Mouse (Mus musculus): Measurements from ENCODE around the gene Gucd1. TPM values are rescaled to one million over a fixed set of nuclear protein-coding genes. Genes with fewer than 3 reads are reported as not detected.

Gucd1 gene
- polyA plus RNA-seq, 1 experiment from 2014 or later, result 32.8 TPM

- Histone ChIP-seq H3K27ac (replicated peaks in 1 of 2; ENCODE audit: control insufficient read depth in 1 of 2, insufficient read depth in 1 of 2, low read depth in 2 of 2, low read length in 2 of 2) (no peak within 1 kb of the TSS), H3K4me3 (ENCODE audit: control insufficient read depth in 1 of 2, insufficient read depth in 1 of 2, low read depth in 1 of 2, low read length in 2 of 2) (peak within 1 kb of the TSS in 1 of 2 experiments; percentile 63; a peak in 2 of 4 replicates), H3K4me1 (ENCODE audit: control insufficient read depth in 2 of 2, insufficient read depth in 2 of 2, low read length in 2 of 2) (peaks cover 10 to 25% of the 10 kb centered on the region in 2 experiments), H3K27me3 (ENCODE audit: control insufficient read depth, insufficient read depth, low read length) (peaks cover 47% of the 10 kb centered on the region), H3K4me2 (ENCODE audit: low read length) (peak within 1 kb of the TSS; percentile 99), H3K9me3 (ENCODE audit: control insufficient read depth, low read length) (no peaks in the 10 kb centered on the region), H3K36me3 (ENCODE audit: control insufficient read depth, insufficient read depth, low read length) (no peaks in the 10 kb centered on the region), H3K9ac (ENCODE audit: low read length) (no peak within 1 kb of the TSS; the same call in 1 of the 2 replicates)
- no peak for ATAC-seq (ENCODE audit: insufficient number of reproducible peaks, insufficient read depth, low FRiP score, low read depth)
- 49% methylated on average over 10 of the region's 10 CpGs for WGBS
These were observed 43.4 kb upstream of the Gucd1 start, which contains the start of gene Ggt1 for GRCm38 (mm10) chr10:75561071-75561654. Gene Ggt1, plus strand, starts transcription at chr10:75561604.

- no peak overlapping the region for H3K27ac ChIP-seq (replicated peaks in 1 of 2; ENCODE audit: control insufficient read depth in 1 of 2, insufficient read depth in 1 of 2, low read depth in 2 of 2, low read length in 2 of 2)
- 19% methylated on average over 6 of the region's 6 CpGs for WGBS
- no peak for ATAC-seq (ENCODE audit: insufficient number of reproducible peaks, insufficient read depth, low FRiP score, low read depth)
These were observed 42.8 kb upstream of the Gucd1 start for GRCm38 (mm10) chr10:75560549-75560899.

GRCm38 (mm10) chr10:75559676-75560548 lies 42.1 kb upstream of the Gucd1 start, which contains the start of gene Lrrc75b:
Gene Lrrc75b, minus strand, starts transcription at chr10:75560330.
- H3K9ac ChIP-seq (ENCODE audit: low read length), result peak within 1 kb of the TSS; percentile 72
- H3K4me2 ChIP-seq (ENCODE audit: low read length), result peak within 1 kb of the TSS; percentile 99
- no peaks in the 10 kb centered on the region for H3K36me3 ChIP-seq (ENCODE audit: control insufficient read depth, insufficient read depth, low read length)
- ATAC-seq (ENCODE audit: insufficient number of reproducible peaks, insufficient read depth, low FRiP score, low read depth), result 0 out of 2 replicates have a peak, but pooled peaks have one; percentile 25
- H3K27me3 ChIP-seq (ENCODE audit: control insufficient read depth, insufficient read depth, low read length), result peaks cover 47% of the 10 kb centered on the region
- 1% methylated on average over 74 of the region's 75 CpGs for WGBS
- peaks cover 15 to 34% of the 10 kb centered on the region in 2 experiments for H3K4me1 ChIP-seq (ENCODE audit: control insufficient read depth in 2 of 2, insufficient read depth in 2 of 2, low read length in 2 of 2)
- peak within 1 kb of the TSS; percentile 58 to 63 for H3K4me3 ChIP-seq (ENCODE audit: control insufficient read depth in 1 of 2, insufficient read depth in 1 of 2, low read depth in 1 of 2, low read length in 2 of 2)
- H3K9me3 ChIP-seq (ENCODE audit: control insufficient read depth, low read length), result no peaks in the 10 kb centered on the region
- no peak within 1 kb of the TSS for H3K27ac ChIP-seq (replicated peaks in 1 of 2; ENCODE audit: control insufficient read depth in 1 of 2, insufficient read depth in 1 of 2, low read depth in 2 of 2, low read length in 2 of 2)

More at GRCm38 (mm10) chr10:75560549-75560899, 42.8 kb upstream of the Gucd1 start:
- peak overlapping the region; percentile 58 to 63; a peak in 3 of 4 replicates for H3K4me3 ChIP-seq (ENCODE audit: control insufficient read depth in 1 of 2, insufficient read depth in 1 of 2, low read depth in 1 of 2, low read length in 2 of 2)
- peak overlapping the region; percentile 99 for H3K4me2 ChIP-seq (ENCODE audit: low read length)
- H3K36me3 ChIP-seq (ENCODE audit: control insufficient read depth, insufficient read depth, low read length), result no peaks in the 10 kb centered on the region
- peak overlapping the region; percentile 72; the same call in 1 of the 2 replicates for H3K9ac ChIP-seq (ENCODE audit: low read length)
- H3K4me1 ChIP-seq (ENCODE audit: control insufficient read depth in 2 of 2, insufficient read depth in 2 of 2, low read length in 2 of 2), result peaks cover 15 to 32% of the 10 kb centered on the region in 2 experiments
- H3K27me3 ChIP-seq (ENCODE audit: control insufficient read depth, insufficient read depth, low read length), result peaks cover 47% of the 10 kb centered on the region
- no peaks in the 10 kb centered on the region for H3K9me3 ChIP-seq (ENCODE audit: control insufficient read depth, low read length)

GRCm38 (mm10) chr10:75559041-75559675 lies 41.4 kb upstream of the Gucd1 start:
- ATAC-seq (ENCODE audit: insufficient number of reproducible peaks, insufficient read depth, low FRiP score, low read depth), result no peak
- no peaks in the 10 kb centered on the region for H3K36me3 ChIP-seq (ENCODE audit: control insufficient read depth, insufficient read depth, low read length)
- no peak overlapping the region for H3K27ac ChIP-seq (replicated peaks in 1 of 2; ENCODE audit: control insufficient read depth in 1 of 2, insufficient read depth in 1 of 2, low read depth in 2 of 2, low read length in 2 of 2)

GRCm38 (mm10) chr10:75558515-75558914 lies 40.7 kb upstream of the Gucd1 start:
- no peak overlapping the region for H3K9ac ChIP-seq (ENCODE audit: low read length)
- H3K4me2 ChIP-seq (ENCODE audit: low read length), result no peak overlapping the region
- H3K27me3 ChIP-seq (ENCODE audit: control insufficient read depth, insufficient read depth, low read length), result peaks cover 38% of the 10 kb centered on the region
- no peaks in the 10 kb centered on the region for H3K9me3 ChIP-seq (ENCODE audit: control insufficient read depth, low read length)
- no peak overlapping the region for H3K27ac ChIP-seq (replicated peaks in 1 of 2; ENCODE audit: control insufficient read depth in 1 of 2, insufficient read depth in 1 of 2, low read depth in 2 of 2, low read length in 2 of 2)
- no peaks in the 10 kb centered on the region for H3K36me3 ChIP-seq (ENCODE audit: control insufficient read depth, insufficient read depth, low read length)
- ATAC-seq (ENCODE audit: insufficient number of reproducible peaks, insufficient read depth, low FRiP score, low read depth), result no peak
- peaks cover 15 to 34% of the 10 kb centered on the region in 2 experiments for H3K4me1 ChIP-seq (ENCODE audit: control insufficient read depth in 2 of 2, insufficient read depth in 2 of 2, low read length in 2 of 2)
- WGBS, result 23% methylated on average over 3 of the region's 3 CpGs
- H3K4me3 ChIP-seq (ENCODE audit: control insufficient read depth in 1 of 2, insufficient read depth in 1 of 2, low read depth in 1 of 2, low read length in 2 of 2), result no peak overlapping the region

More at GRCm38 (mm10) chr10:75559041-75559675, 41.4 kb upstream of the Gucd1 start:
- H3K4me2 ChIP-seq (ENCODE audit: low read length), result peak overlapping the region; percentile 99
- WGBS, result 6% methylated on average over 14 of the region's 14 CpGs
- peaks cover 15 to 34% of the 10 kb centered on the region in 2 experiments for H3K4me1 ChIP-seq (ENCODE audit: control insufficient read depth in 2 of 2, insufficient read depth in 2 of 2, low read length in 2 of 2)
- peak overlapping the region; percentile 72 for H3K9ac ChIP-seq (ENCODE audit: low read length)
- peak overlapping the region; percentile 58 to 63 for H3K4me3 ChIP-seq (ENCODE audit: control insufficient read depth in 1 of 2, insufficient read depth in 1 of 2, low read depth in 1 of 2, low read length in 2 of 2)
- no peaks in the 10 kb centered on the region for H3K9me3 ChIP-seq (ENCODE audit: control insufficient read depth, low read length)
- H3K27me3 ChIP-seq (ENCODE audit: control insufficient read depth, insufficient read depth, low read length), result peaks cover 43% of the 10 kb centered on the region

- Histone ChIP-seq H3K27ac (replicated peaks in 1 of 2; ENCODE audit: control insufficient read depth in 1 of 2, insufficient read depth in 1 of 2, low read depth in 2 of 2, low read length in 2 of 2) (0 out of 4 replicates have a peak overlapping the region, but pooled peaks of 1 of the 2 experiments have one; percentile 37), H3K9ac (ENCODE audit: low read length) (0 out of 2 replicates have a peak overlapping the region, but pooled peaks have one; percentile 34), H3K9me3 (ENCODE audit: control insufficient read depth, low read length) (no peaks in the 10 kb centered on the region), H3K4me2 (ENCODE audit: low read length) (peak overlapping the region; percentile 7; the same call in 1 of the 2 replicates), H3K36me3 (ENCODE audit: control insufficient read depth, insufficient read depth, low read length) (no peaks in the 10 kb centered on the region), H3K4me3 (ENCODE audit: control insufficient read depth in 1 of 2, insufficient read depth in 1 of 2, low read depth in 1 of 2, low read length in 2 of 2) (no peak overlapping the region), H3K4me1 (ENCODE audit: control insufficient read depth in 2 of 2, insufficient read depth in 2 of 2, low read length in 2 of 2) (peaks cover 15 to 34% of the 10 kb centered on the region in 2 experiments), H3K27me3 (ENCODE audit: control insufficient read depth, insufficient read depth, low read length) (peaks cover 21% of the 10 kb centered on the region)
- peak; percentile 29 for ATAC-seq (ENCODE audit: insufficient number of reproducible peaks, insufficient read depth, low FRiP score, low read depth)
- 35% methylated on average over 9 of the region's 9 CpGs for WGBS
These were observed 38.3 kb upstream of the Gucd1 start for GRCm38 (mm10) chr10:75556026-75556425.

GRCm38 (mm10) chr10:75555557-75555956 lies 37.8 kb upstream of the Gucd1 start:
- Histone ChIP-seq H3K27me3 (ENCODE audit: control insufficient read depth, insufficient read depth, low read length) (peaks cover 16% of the 10 kb centered on the region), H3K27ac (replicated peaks in 1 of 2; ENCODE audit: control insufficient read depth in 1 of 2, insufficient read depth in 1 of 2, low read depth in 2 of 2, low read length in 2 of 2) (0 out of 4 replicates have a peak overlapping the region, but pooled peaks of 1 of the 2 experiments have one; percentile 37), H3K4me2 (ENCODE audit: low read length) (no peak overlapping the region), H3K4me3 (ENCODE audit: control insufficient read depth in 1 of 2, insufficient read depth in 1 of 2, low read depth in 1 of 2, low read length in 2 of 2) (no peak overlapping the region), H3K9me3 (ENCODE audit: control insufficient read depth, low read length) (no peaks in the 10 kb centered on the region), H3K36me3 (ENCODE audit: control insufficient read depth, insufficient read depth, low read length) (no peaks in the 10 kb centered on the region), H3K9ac (ENCODE audit: low read length) (no peak overlapping the region), H3K4me1 (ENCODE audit: control insufficient read depth in 2 of 2, insufficient read depth in 2 of 2, low read length in 2 of 2) (peaks cover 15 to 33% of the 10 kb centered on the region in 2 experiments)
- no peak for ATAC-seq (ENCODE audit: insufficient number of reproducible peaks, insufficient read depth, low FRiP score, low read depth)
- WGBS, result 60% methylated on average over 6 of the region's 6 CpGs

Measured in heart, embryonic 14.5 days (tissue).